Mouse (Mus musculus) layer of hippocampus, adult 2 months (tissue): ENCODE measurements around the gene Olfr1466. TPM values are rescaled to one million over a fixed set of nuclear protein-coding genes. Genes with fewer than 3 reads are reported as not detected.

Source experiments
- DNase-seq, 2 experiments: peaks; one replicate each; pipeline ENCODE4 v3.0.0; 2022; ENCODE audit warnings: low spot score in 2 of 2
- H3K27ac ChIP-seq: fragments of 200-600 bp; 2 replicates; pipeline ENCODE4 v1.8.1; 2022
- H3K4me3 ChIP-seq: fragments of 200-600 bp; 2 replicates; pipeline ENCODE4 v1.8.1; 2022; ENCODE audit warnings: mild to moderate bottlenecking
- CTCF ChIP-seq: fragments of 200-600 bp; conservative IDR thresholded peaks from 2 replicates; pipeline ENCODE4 v1.8.1; 2022; ENCODE audit warnings: antibody characterized with exemption, mild to moderate bottlenecking, moderate library complexity
- long read RNA-seq, 2 experiments: library from polyadenylated mRNA; stranded (forward); transcript quantifications; one replicate each; pipeline ENCODE4 v2.0.0; 2021; ENCODE audit warnings: borderline mapping rate in 2 of 2
- total RNA-seq, 2 experiments: library from RNA; stranded (reverse); gene quantifications; 2 replicates each; pipeline ENCODE4 v1.2.3; 2021

Olfr1466 gene
- not detected for total RNA-seq
- long read RNA-seq, experiment 1: 0 reads
- long read RNA-seq, experiment 2: 0 reads

DNA sequence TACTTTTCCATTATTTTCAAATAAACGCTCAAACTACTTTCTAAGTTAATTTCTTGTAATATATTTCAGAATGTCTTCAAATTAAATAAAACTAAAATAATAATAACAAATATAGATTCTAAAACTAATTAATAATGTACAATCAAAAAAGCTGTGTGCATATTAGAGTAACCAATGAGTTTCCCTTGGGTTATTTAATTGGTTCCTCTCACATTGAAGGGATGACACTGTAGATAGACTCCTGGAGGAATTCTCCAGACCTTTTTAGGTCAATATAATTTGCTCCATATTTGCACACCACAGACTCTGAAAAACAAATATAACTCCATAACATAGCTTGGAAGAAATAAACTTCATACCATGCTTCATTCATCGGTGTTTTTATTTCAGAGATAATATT, at the start of gene Olfr1466:
Gene Olfr1466, plus strand, starts transcription at position 301 of the 400 bp plus-strand sequence.
- DNase-seq: no peak
- H3K27ac ChIP-seq: no peak within 1 kb of the TSS
- TF ChIP-seq CTCF: no peak
- no peak within 1 kb of the TSS for H3K4me3 ChIP-seq

DNA sequence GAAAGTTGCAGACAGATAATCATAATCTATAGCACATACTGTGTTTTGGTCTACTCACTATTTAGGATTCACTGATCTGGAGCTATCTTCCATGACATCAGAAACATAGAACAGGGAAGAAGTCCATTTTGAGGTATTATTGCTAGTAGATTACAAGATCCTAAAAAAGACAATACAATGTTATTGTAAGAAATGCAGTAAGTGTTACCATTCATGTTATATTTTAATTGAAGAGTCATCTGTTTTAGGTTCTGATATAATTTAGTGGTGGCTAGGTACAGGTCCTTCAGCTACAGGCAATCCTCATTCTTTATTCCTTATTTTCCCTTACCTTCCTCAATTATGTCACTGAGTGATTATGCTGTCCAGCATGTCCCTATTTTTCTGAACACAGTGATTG, 23.2 kb upstream of the Olfr1466 start, which contains the start of gene Olfr1465:
Gene Olfr1465, minus strand, starts transcription at position 101 of the 400 bp plus-strand sequence.
- Histone ChIP-seq H3K27ac (no peak within 1 kb of the TSS), H3K4me3 (no peak within 1 kb of the TSS)
- DNase-seq: no peak
- TF ChIP-seq CTCF: no peak

DNA sequence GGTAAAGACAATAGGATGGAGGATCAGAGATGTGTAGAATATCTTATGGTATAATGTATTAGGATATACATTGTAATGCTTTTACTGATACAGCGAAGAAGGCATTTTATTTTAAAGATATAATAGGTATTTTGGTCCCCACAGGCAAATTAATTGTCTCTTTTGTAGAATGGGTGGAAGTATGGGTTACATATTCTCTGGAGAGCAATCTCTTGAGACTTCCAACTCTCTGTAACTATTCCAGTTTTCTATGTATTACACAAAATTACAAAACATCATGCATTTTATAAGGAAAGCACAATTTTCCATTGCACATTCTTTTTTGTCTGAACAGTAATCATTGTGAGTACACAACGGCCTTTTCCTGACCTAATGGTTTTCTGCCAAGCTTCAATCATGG, 23.3 kb downstream of the Olfr1466 start, which contains the start of gene Olfr1467:
Gene Olfr1467, plus strand, starts transcription at position 301 of the 400 bp plus-strand sequence.
- Histone ChIP-seq H3K27ac (no peak within 1 kb of the TSS), H3K4me3 (no peak within 1 kb of the TSS)
- TF ChIP-seq CTCF: no peak
- DNase-seq: no peak

Other genes starting within 250 kb of the Olfr1466 start
- not detected for gene Olfr1457, start 241.0 kb upstream of the Olfr1466 start, total RNA-seq
- not detected for gene Olfr1458, start 232.1 kb upstream of the Olfr1466 start, total RNA-seq
- under 1 TPM; 0.12 to 0.26 TPM for gene Olfr1459, start 189.3 kb upstream of the Olfr1466 start, total RNA-seq
- not detected for gene Olfr1461, start 175.9 kb upstream of the Olfr1466 start, total RNA-seq
- not detected for gene Olfr1462, start 153.1 kb upstream of the Olfr1466 start, total RNA-seq
- gene Olfr1463, start 107.5 kb upstream of the Olfr1466 start, total RNA-seq: not detected
- not detected for gene Olfr1465, start 23.3 kb upstream of the Olfr1466 start, total RNA-seq
- gene Olfr1467, start 23.4 kb downstream of the Olfr1466 start, total RNA-seq: not detected
- gene Olfr1469, start 69.0 kb downstream of the Olfr1466 start, total RNA-seq: not detected
- not detected for gene Olfr1471, start 104.5 kb downstream of the Olfr1466 start, total RNA-seq
- not detected for gene Olfr1472, start 117.2 kb downstream of the Olfr1466 start, total RNA-seq
- not detected for gene Olfr1474, start 130.7 kb downstream of the Olfr1466 start, total RNA-seq
- gene Olfr1475, start 141.3 kb downstream of the Olfr1466 start, total RNA-seq: not detected
- not detected for gene Olfr1477, start 161.7 kb downstream of the Olfr1466 start, total RNA-seq
- not detected for gene Olfr1480, start 189.1 kb downstream of the Olfr1466 start, total RNA-seq
- not detected for gene Olfr1484, start 244.6 kb downstream of the Olfr1466 start, total RNA-seq